Mouse (Mus musculus) embryonic fibroblast, embryonic 13.5 days (primary cell): ENCODE data around the gene Gmip.

Source experiments
- CTCF ChIP-seq: IDR thresholded peaks from 2 replicates; pipeline ENCODE4 v1.5.1; 2011; ENCODE audit warnings: mild to moderate bottlenecking, control low read depth, low read length, moderate library complexity, borderline replicate concordance; ENCODE audit not compliant: insufficient read depth
- POLR2A ChIP-seq: IDR thresholded peaks from 2 replicates; pipeline ENCODE4 v1.6.1; 2011; ENCODE audit warnings: low read depth, mild to moderate bottlenecking, control low read depth, low read length, moderate library complexity

GRCm38 (mm10) chr8:69801796-69802195, 6.7 kb upstream of the Gmip start:
- no peak for TF ChIP-seq CTCF
- TF ChIP-seq POLR2A: no peak
